Mouse (Mus musculus) intestine, embryonic 15.5 days (tissue): ENCODE measurements around the gene Plekhg5. TPM values are rescaled to one million over a fixed set of nuclear protein-coding genes. Genes with fewer than 3 reads are reported as not detected.
A peak's percentile ranks its signal among the peaks of the same experiment; 100 is the strongest.

Source experiments
- ATAC-seq: fragments of 200-750 bp; cut with Nextera tagmentation; 2 replicates; pipeline ENCODE4 v1.8.0; 2017; ENCODE audit warnings: moderate TSS enrichment, moderate library complexity
- H3K27ac ChIP-seq: fragments of 300-500 bp; sonication (generic); 2 replicates; pipeline ENCODE4 v1.5.1; 2015; ENCODE audit warnings: mild to moderate bottlenecking, inconsistent platforms
- H3K27me3 ChIP-seq: fragments of 300-500 bp; sonication (generic); replicated peaks from 2 replicates; pipeline ENCODE4 v1.6.1; 2015; ENCODE audit warnings: inconsistent platforms
- H3K36me3 ChIP-seq: fragments of 300-500 bp; sonication (generic); 2 replicates; pipeline ENCODE4 v1.6.1; 2015; ENCODE audit warnings: inconsistent platforms
- H3K4me1 ChIP-seq: fragments of 300-500 bp; sonication (generic); replicated peaks from 2 replicates; pipeline ENCODE4 v1.6.1; 2015; ENCODE audit warnings: inconsistent platforms
- H3K4me2 ChIP-seq: fragments of 300-500 bp; sonication (generic); replicated peaks from 2 replicates; pipeline ENCODE4 v1.6.1; 2015; ENCODE audit warnings: mild to moderate bottlenecking, inconsistent platforms
- H3K4me3 ChIP-seq: fragments of 300-500 bp; sonication (generic); replicated peaks from 2 replicates; pipeline ENCODE4 v1.5.1; 2015; ENCODE audit warnings: inconsistent platforms
- H3K9ac ChIP-seq: fragments of 300-500 bp; sonication (generic); 2 replicates; pipeline ENCODE4 v1.6.1; 2015; ENCODE audit warnings: inconsistent platforms
- H3K9me3 ChIP-seq: fragments of 300-500 bp; sonication (generic); 2 replicates; pipeline ENCODE4 v1.6.1; 2016; ENCODE audit warnings: inconsistent platforms
- WGBS: fragments of 180-500 bp; shearing (Covaris S2); methylation state at CpG from one replicate; pipeline ENCODE4 v1.1.7; 2015; 5-methylcytosine and 5-hydroxymethylcytosine counted together
- polyA plus RNA-seq: library from polyadenylated mRNA; unstranded; fragments of >200 nt; fragmentation: Nextera tagmentation; extraction: Ambion mirVana; gene quantifications from 2 replicates; pipeline ENCODE4 v1.2.1, GENCODE M21; 2015

Gene Plekhg5
- polyA plus RNA-seq, 1 experiment from 2014 or later, result 11.0 TPM

DNA sequence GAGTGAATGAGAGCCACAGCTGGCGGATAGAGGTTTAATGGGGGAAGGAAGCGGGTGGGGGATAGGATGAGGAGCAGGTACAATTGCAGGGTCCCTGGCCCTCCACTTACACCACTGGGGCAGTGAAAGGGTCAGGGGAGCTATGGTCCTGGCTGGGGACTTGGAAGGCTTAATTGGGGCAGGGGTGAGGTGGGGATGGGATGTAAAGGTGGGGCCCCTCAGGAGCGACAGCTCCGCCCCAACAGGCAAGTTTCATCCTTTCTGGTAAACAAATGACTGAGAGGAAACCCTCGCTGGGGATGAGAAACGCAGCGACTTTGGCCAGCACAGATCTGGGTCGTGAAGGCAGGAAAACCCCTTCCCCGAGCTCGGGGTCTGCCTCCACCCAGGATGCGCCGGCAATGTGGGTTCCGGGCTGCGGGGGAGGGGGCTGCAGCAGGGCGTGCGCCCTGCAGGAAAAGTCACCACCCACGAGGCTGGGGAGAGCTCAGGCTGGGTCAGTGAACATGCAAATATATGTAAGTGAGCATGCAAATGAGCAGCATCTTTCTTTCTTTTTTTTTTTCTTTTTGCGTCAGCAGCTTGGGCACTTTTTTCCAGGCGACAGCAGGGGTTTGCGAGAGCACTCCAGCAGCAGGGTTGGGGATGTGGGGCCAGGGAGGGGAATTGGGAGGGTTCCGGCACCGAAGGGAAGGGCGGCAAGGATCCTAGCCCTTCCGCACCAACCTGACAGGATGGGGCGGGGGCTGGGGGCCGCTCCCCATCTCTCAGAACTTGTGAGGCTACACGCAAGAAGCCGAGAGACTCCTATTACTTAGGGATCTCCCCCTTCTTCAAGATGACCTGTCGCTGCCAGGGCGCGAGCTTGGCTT is 48.2 kb downstream of the Plekhg5 start:
- Histone ChIP-seq H3K4me1 (peaks cover 42% of the 10 kb centered on the region), H3K27ac (no peak overlapping the region), H3K36me3 (no peaks in the 10 kb centered on the region), H3K27me3 (peaks cover 83% of the 10 kb centered on the region), H3K4me2 (peak overlapping the region; percentile 43), H3K4me3 (peak overlapping the region; percentile 12), H3K9ac (no peak overlapping the region), H3K9me3 (no peaks in the 10 kb centered on the region)
- no peak for ATAC-seq
- WGBS, result 6% methylated on average over 31 of the region's 31 CpGs

DNA sequence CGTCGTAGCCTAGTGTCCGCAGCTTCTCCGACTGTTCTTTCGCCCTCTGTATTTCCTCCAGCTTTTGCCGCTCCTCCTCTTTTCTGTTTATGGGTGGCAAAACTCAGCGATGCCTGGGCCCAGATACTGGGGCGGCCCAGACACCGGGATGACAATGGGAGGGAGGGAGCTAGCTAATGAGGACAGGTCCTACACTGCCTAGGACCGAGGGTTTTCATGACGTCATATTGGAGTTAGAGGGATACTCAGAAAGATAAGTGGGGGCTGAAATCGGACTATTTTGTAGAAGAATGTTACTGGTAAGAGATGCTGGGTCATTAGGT is 48.8 kb downstream of the Plekhg5 start:
- peaks cover 88% of the 10 kb centered on the region for H3K27me3 ChIP-seq
- H3K9me3 ChIP-seq, result no peaks in the 10 kb centered on the region

GRCm38 (mm10) chr4:152124361-152124961 is 52.2 kb downstream of the Plekhg5 start:
- peaks cover 93% of the 10 kb centered on the region for H3K27me3 ChIP-seq
- H3K27ac ChIP-seq, result no peak overlapping the region
- no peak overlapping the region for H3K4me2 ChIP-seq
- no peaks in the 10 kb centered on the region for H3K9me3 ChIP-seq
- no peak overlapping the region for H3K4me3 ChIP-seq
- H3K9ac ChIP-seq, result no peak overlapping the region
- no peak for ATAC-seq
- no peaks in the 10 kb centered on the region for H3K36me3 ChIP-seq
- H3K4me1 ChIP-seq, result peaks cover 45% of the 10 kb centered on the region
- WGBS, result 35% methylated on average over 13 of the region's 13 CpGs

More for the DNA sequence above, 48.8 kb downstream of the Plekhg5 start:
- WGBS, result 8% methylated on average over 12 of the region's 12 CpGs
- no peak overlapping the region for H3K9ac ChIP-seq
- H3K4me1 ChIP-seq, result peaks cover 42% of the 10 kb centered on the region
- H3K4me2 ChIP-seq, result peak overlapping the region; percentile 43
- no peak for ATAC-seq
- peak overlapping the region; percentile 12; the same call in 1 of the 2 replicates for H3K4me3 ChIP-seq
- no peaks in the 10 kb centered on the region for H3K36me3 ChIP-seq
- H3K27ac ChIP-seq, result no peak overlapping the region

- H3K9ac ChIP-seq, result no peak overlapping the region
- H3K4me3 ChIP-seq, result peak overlapping the region; percentile 24
- H3K4me1 ChIP-seq, result peaks cover 43% of the 10 kb centered on the region
- peaks cover 93% of the 10 kb centered on the region for H3K27me3 ChIP-seq
- no peaks in the 10 kb centered on the region for H3K9me3 ChIP-seq
- 30% methylated on average over 56 of the region's 56 CpGs for WGBS
- no peaks in the 10 kb centered on the region for H3K36me3 ChIP-seq
- peak overlapping the region; percentile 48 for H3K4me2 ChIP-seq
- H3K27ac ChIP-seq, result no peak overlapping the region
- ATAC-seq, result no peak
Observed at GRCm38 (mm10) chr4:152125161-152126025, 53.1 kb downstream of the Plekhg5 start.

DNA sequence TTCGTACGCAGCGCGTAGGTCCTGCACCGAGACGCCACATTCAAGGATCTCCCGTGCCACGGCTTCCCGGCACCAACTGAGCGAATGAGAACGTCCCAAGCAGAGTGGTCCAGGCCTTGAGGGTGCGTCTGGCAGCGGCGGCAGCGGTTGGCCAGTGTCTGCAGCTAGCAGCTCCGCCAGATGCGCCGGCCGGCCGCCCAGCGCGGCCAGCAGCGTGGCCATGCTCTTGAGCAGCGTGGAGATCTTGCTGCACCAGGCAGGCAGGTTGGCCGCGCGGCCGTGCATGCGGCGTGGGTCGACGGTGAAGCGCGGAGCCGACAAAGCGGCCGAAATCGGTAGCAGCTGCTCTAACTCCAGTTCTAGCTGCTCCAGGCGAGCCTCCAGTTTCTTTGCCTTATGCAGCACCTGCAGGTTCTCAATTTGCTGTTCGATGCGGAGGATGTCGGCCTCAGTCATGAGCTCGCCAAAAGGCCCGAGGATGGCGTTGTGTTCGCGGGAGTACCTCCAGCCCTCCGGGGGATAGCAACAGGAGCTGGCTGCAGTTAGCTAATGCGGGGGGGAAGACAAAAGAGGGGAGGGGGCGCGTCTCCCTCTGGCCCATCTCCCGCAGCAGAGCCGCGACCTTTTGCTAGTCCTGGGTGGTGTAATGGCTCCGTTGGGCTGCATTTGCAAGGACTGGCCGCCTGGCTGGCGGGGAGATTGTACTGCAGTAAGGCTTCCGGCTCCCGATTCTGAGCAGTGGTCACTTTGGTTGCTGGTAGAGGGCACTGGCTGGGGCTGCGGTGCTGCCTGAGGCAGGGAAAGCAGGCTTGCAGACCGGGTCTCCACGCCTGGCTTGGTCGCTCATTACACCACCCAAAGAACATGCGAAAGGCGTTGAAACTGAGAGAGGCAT is 54.0 kb downstream of the Plekhg5 start:
- Histone ChIP-seq H3K27ac (no peak overlapping the region), H3K4me3 (peak overlapping the region; percentile 24), H3K9me3 (no peaks in the 10 kb centered on the region), H3K4me1 (peaks cover 43% of the 10 kb centered on the region), H3K4me2 (peak overlapping the region; percentile 48), H3K27me3 (peaks cover 93% of the 10 kb centered on the region), H3K36me3 (no peaks in the 10 kb centered on the region), H3K9ac (no peak overlapping the region)
- ATAC-seq, result no peak
- WGBS, result 21% methylated on average over 65 of the region's 65 CpGs

DNA sequence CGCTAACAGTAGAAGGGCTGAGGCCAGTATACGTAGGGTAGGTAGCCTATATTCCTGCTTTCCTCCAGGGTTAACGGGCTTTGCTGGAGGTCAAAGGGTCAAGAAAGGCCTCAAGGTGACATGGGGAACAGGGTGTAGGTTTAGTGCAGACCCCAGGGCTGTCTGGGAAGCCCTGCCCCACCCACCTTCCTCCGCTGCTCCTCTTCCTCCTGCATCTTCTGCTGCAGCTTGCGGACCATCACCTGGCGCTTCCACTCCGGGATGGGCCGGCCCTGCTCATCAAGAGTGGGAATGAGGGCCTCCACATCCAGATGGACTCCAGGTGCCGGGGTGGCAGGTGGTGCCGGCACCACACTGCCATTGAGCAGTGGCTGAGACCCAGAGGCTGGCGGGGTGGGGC is 55.6 kb downstream of the Plekhg5 start:
- H3K4me1 ChIP-seq, result peaks cover 56% of the 10 kb centered on the region
- H3K36me3 ChIP-seq, result no peaks in the 10 kb centered on the region
- H3K27me3 ChIP-seq, result peaks cover 97% of the 10 kb centered on the region
- no peak overlapping the region for H3K9ac ChIP-seq
- 82% methylated on average over 11 of the region's 11 CpGs for WGBS
- no peaks in the 10 kb centered on the region for H3K9me3 ChIP-seq
- peak overlapping the region; percentile 92; the same call in 1 of the 2 replicates for H3K4me2 ChIP-seq
- H3K4me3 ChIP-seq, result no peak overlapping the region; the same call in 1 of the 2 replicates
- no peak for ATAC-seq
- H3K27ac ChIP-seq, result no peak overlapping the region

DNA sequence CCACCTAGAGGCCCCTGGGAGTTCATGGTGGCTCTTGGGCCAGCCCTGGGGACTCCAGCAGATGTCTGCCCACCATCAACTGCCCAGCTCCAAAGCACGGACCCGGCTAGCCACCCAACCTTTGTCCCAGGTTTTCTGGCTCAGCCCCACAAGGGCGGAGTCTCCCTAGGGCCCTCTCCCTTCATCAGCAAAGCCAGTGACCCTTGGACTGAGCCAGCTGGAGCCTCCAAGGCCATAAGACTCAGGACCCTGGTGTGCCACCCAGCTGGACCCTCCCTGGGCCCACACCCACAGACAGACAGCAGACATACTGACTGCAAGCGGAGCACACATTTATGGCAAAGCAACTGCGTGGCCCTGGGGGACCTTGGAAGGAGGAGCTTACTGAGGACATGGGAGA is 56.5 kb downstream of the Plekhg5 start:
- Histone ChIP-seq H3K4me1 (peaks cover 58% of the 10 kb centered on the region), H3K9me3 (no peaks in the 10 kb centered on the region), H3K4me3 (0 out of 2 replicates have a peak overlapping the region, but pooled peaks have one; percentile 9), H3K4me2 (peak overlapping the region; percentile 92), H3K36me3 (no peaks in the 10 kb centered on the region), H3K27me3 (peaks cover 97% of the 10 kb centered on the region), H3K9ac (no peak overlapping the region), H3K27ac (no peak overlapping the region)
- WGBS, result 45% methylated on average over 5 of the region's 5 CpGs
- peak; percentile 13; the same call in 1 of the 2 replicates for ATAC-seq

DNA sequence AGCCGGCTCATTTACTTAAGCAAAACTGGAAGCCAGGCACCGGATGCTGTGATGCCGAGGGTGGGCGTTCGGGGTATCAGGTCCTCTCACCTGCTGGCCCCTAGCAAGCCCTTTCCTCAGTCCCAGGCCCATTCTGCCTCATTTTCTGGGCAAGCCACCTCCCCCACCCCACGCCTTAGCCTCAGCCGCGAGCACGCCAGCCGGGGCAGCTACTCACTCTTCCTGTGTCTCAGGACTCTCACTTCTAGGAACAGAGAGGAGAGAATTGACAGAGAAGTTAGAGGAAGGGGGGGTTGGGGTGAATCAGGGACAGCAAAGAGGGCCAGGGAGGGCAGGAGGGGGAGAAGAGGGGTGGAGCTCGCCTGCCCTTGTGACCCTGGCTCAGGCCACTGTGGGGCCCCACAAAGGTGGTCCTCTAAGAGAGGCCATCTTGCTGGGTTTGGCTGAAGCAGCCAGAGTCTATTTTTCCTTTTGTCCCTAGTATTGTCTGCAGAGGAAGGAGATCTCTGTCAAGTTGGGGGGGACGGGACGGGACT is 57.2 kb downstream of the Plekhg5 start:
- Histone ChIP-seq H3K4me1 (peaks cover 58% of the 10 kb centered on the region), H3K27me3 (peaks cover 94% of the 10 kb centered on the region), H3K27ac (no peak overlapping the region), H3K4me2 (peak overlapping the region; percentile 92), H3K4me3 (peak overlapping the region; percentile 9; the same call in 1 of the 2 replicates), H3K9me3 (no peaks in the 10 kb centered on the region), H3K36me3 (no peaks in the 10 kb centered on the region), H3K9ac (peak overlapping the region; percentile 8; the same call in 1 of the 2 replicates)
- no peak for ATAC-seq
- WGBS, result 38% methylated on average over 13 of the region's 13 CpGs

DNA sequence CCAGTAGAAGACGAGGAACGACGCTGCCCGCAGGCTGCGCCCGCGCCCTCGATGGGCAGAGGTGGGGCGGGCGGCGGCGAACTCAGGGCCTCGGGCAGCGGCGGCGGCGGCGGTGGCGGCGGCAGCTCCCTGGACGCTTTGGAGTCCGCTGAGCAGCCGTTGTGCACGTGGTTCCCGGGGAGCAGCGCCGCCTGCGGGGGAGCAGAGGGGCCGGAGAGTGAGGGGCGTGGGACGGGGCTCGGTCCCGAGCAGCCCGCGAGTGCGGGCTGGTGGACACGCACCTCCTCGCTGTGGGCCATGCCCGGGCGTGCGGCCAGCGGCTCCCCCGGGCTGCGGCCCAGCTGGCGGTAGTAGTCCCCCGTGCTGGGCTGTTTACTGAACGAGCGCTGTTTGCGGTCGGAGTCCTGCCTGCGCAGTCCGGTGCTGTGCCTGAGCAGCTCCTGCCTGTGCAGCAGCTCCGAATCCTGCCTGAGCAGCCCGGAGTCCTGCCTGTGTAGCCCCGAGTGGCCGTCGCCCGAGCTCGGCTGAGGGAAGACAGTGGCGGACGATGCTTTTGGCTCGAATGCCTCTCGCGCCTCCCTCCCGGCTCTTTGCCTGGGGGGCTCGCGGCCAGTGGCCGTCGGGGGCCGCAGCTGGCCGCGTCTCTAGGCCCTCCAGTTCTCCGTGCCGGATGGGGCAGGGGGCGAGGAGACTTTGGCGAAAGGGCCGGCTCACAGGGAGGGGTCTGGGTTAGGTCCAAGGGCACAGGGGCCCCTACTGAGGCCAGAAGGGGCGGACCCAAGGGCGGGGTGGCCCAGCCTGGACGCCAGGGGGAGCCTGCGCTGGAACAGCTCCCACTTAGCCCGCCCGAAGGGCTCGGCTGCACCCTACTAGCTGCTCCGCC is 58.7 kb downstream of the Plekhg5 start:
- under 1% methylated on average over 82 of the region's 85 CpGs for WGBS
- peak; percentile 84 for ATAC-seq
- H3K9me3 ChIP-seq, result no peaks in the 10 kb centered on the region
- H3K4me2 ChIP-seq, result peak overlapping the region; percentile 92
- peaks cover 54% of the 10 kb centered on the region for H3K4me1 ChIP-seq
- H3K27me3 ChIP-seq, result peaks cover 84% of the 10 kb centered on the region
- peak overlapping the region; percentile 52 for H3K4me3 ChIP-seq
- peak overlapping the region; percentile 72 for H3K27ac ChIP-seq
- H3K9ac ChIP-seq, result peak overlapping the region; percentile 55
- no peaks in the 10 kb centered on the region for H3K36me3 ChIP-seq
